Mouse (Mus musculus): ENCODE results near the gene Khk. TPM values are rescaled to one million over a fixed set of nuclear protein-coding genes. Genes with fewer than 3 reads are reported as not detected.

Gene Khk
- total RNA-seq, 2 experiments from 2014 or later: 26.7 to 29.8 TPM

- DNase-seq (ENCODE audit: low spot score in 2 of 2): no peak
Observed at GRCm38 (mm10) chr5:30931378-30931777, 10.1 kb downstream of the Khk start.

- no peak for DNase-seq (ENCODE audit: low spot score in 2 of 2)
Observed at GRCm38 (mm10) chr5:30933705-30934104, 12.5 kb downstream of the Khk start.

DNA sequence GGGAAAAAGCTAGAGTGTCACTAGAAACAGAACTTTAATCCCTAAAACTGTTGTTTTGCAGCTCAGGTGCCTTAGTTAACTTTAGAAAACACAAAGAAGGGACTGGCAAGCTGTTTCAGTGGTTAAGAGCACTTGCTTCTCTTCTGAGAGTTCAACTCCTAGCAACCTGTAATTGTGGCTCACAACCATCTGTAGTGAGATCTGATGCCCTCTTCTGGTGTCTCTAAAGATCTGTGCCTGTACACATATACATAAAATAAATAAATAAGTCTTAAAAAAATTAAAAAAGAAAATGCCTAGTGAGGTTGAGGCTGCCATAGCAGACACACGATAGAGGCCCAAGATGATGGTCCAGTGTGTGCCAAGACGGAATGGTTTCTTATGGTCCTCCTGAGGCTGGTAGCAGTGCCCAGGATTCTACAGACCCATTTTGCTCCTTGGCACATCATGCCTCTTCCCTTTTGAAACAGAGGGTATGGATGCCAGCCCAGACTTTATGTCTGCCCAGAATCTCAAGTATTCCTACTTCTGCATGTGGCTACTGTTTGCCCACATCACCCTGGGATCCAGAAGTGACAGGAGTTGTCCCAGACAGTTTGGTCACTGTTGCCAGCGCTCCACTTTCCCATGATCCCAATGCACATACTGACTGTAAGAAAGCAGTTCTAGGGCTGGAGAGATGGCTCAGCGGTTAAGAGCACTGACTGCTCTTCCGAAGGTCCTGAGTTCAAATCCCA is 13.7 kb downstream of the Khk start:
- no peak for DNase-seq (ENCODE audit: low spot score in 2 of 2)

GRCm38 (mm10) chr5:30943004-30943403 is 21.8 kb downstream of the Khk start:
- no peak for DNase-seq (ENCODE audit: low spot score in 2 of 2)

- no peak for DNase-seq (ENCODE audit: low spot score in 2 of 2)
Observed at GRCm38 (mm10) chr5:30944344-30944743, 23.1 kb downstream of the Khk start.

GRCm38 (mm10) chr5:30944956-30945781 is 23.9 kb downstream of the Khk start, which contains the start of gene Cgref1:
Cgref1 (minus strand) TSS chr5:30945591.
- DNase-seq (ENCODE audit: low spot score in 2 of 2): peak; percentile 46 to 65

- DNase-seq (ENCODE audit: low spot score in 2 of 2): no peak
Observed at GRCm38 (mm10) chr5:30948620-30949019, 27.4 kb downstream of the Khk start.

- peak; percentile 83 to 92 for DNase-seq (ENCODE audit: low spot score in 2 of 2)
Observed at GRCm38 (mm10) chr5:30949654-30950326, 28.6 kb downstream of the Khk start.

GRCm38 (mm10) chr5:30950451-30950850 is 29.2 kb downstream of the Khk start:
- DNase-seq (ENCODE audit: low spot score in 2 of 2): no peak

DNA sequence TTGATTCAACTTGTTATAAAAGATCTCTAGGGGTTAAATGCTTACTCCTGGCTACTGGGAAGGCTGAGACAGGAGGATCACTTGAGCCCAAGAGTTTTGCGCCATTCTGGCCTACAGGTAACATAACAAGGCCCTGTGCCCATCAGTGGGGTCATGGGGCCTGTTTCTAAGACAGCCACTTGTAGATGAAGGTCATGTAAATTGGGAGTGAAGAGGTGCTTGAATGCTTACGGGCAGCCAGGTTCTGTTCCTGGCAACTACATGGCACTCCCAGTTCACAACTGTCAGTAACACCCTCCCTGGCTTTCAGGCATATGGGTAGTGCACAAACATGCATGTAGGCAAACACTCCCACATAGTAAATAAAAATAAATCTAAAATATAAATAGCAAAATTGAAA is 29.7 kb downstream of the Khk start:
- DNase-seq (ENCODE audit: low spot score in 2 of 2): no peak

- DNase-seq (ENCODE audit: low spot score in 2 of 2): no peak
Observed at GRCm38 (mm10) chr5:30951706-30952105, 30.5 kb downstream of the Khk start.

DNA sequence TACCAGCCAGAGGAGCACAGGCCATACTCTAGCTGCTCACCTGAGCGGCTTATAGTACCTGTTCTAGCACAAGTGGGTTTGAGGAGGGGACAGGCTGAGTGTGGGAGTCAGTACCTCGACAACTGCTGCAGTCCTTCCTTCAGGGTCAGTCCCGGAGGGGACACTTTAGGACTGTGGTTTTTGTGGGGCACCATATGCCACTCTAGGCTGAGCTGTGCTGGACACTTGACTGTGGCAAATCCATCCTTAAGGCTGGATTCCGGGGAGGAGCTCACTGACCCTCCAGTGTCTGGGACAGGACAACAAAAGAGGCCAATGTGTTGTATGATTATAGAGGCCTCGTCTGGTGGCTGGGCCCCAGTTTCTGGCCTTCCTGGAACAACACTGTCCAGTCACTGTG is 31.3 kb downstream of the Khk start:
- DNase-seq (ENCODE audit: low spot score in 2 of 2): no peak

GRCm38 (mm10) chr5:30954065-30954464 is 32.8 kb downstream of the Khk start:
- no peak for DNase-seq (ENCODE audit: low spot score in 2 of 2)

DNA sequence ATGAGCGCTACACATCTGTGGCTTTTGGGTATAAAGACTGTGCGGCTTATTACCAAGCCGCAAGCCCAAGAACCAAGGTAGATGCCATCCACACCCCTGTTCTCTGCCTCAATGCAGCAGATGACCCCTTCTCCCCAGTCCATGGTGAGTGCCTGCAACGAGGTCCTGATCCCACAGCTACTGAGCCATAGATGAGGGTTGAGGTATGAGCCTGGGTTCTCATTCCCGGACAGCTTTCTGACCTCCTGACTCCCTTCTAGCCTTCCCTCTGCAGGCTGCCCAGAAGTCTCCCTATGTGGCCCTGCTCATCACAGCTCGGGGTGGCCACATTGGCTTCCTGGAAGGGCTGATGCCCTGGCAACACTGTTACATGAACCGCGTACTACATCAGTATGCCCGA is 33.3 kb downstream of the Khk start:
- no peak for DNase-seq (ENCODE audit: low spot score in 2 of 2)

GRCm38 (mm10) chr5:30955751-30956150 is 34.5 kb downstream of the Khk start:
- DNase-seq (ENCODE audit: low spot score in 2 of 2): no peak

DNA sequence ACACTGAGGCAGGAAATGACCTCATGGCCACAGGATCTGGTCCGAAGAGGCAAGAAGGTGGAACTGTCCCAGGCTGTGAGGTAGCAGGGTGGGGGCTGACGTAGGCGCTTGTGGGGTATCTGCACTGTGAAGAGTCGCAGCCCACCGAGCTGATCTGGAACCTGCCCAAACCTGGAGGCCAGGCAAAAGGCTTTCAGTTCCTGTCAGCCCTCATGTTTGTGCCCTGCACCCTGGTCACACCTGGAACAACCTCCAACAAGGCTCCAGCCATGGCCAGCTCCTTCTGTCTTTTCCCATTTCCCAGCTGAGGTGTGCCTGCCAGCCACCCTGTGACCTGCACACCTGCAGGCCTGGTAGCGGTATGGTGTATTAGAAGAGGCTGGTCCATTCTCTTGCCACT is 36.7 kb downstream of the Khk start:
- no peak for DNase-seq (ENCODE audit: low spot score in 2 of 2)

DNA sequence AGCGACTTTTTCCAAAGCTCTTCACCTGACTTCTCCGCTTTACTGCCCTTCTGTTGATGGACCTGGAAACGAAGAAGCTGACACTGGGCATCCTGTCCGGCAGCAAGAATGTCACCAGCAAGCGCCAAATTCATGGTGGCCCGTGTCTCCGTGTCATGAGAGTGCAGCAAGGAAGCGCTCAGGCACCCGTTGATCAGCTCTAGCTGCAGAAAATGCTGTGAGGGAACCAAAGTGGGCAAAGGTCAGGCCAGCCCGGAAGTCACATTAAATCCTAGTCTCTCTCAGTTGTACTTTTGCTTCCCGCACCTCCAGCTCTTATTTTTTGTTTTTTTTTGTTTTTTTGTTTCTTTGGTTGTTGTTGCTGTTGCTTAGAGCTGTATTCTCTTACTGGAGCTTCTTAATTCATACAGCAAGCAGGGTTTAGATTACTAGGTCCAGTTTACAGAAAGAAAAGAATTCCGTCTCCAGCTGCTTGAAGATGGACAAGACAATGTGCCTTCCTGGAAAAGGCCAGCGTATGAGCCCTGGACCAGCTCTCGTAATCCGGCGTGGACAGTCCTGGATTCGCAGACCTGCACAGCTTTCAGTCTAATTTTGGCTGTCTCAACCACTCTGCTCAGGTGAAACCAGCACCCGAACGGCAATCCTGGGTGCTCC is 38.1 kb downstream of the Khk start:
- no peak for DNase-seq (ENCODE audit: low spot score in 2 of 2)

DNA sequence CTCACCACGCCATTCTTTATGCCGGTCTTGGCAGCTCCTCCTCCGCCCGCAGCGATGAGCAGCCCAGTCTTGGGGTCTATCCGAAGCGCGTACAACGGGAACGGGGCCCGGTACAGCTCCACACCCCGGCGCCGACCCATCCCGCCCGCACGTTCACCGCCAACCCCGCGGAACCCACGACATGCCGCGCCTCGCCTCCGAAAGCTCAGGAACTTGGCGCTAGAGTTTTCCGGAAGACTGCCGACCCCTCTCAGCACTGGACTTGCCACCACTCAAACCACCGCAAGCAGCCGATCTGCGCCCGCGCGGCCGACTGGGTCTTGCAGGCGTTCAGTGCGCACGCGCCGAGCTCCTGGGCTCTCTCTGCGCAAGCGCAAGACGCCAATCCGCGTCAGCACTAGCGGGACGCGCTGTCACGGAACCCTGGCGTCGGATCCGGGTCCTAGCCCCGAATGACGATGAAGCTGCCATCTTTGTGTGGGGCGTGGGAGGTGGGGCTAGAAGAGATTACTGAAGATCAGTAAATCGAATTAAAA is 38.8 kb downstream of the Khk start, which contains the start of gene Preb:
Gene Preb (minus strand): TSS at position 396 of the 536 bp plus-strand sequence.
- DNase-seq (ENCODE audit: low spot score in 2 of 2): peak; percentile 97 to 99

DNA sequence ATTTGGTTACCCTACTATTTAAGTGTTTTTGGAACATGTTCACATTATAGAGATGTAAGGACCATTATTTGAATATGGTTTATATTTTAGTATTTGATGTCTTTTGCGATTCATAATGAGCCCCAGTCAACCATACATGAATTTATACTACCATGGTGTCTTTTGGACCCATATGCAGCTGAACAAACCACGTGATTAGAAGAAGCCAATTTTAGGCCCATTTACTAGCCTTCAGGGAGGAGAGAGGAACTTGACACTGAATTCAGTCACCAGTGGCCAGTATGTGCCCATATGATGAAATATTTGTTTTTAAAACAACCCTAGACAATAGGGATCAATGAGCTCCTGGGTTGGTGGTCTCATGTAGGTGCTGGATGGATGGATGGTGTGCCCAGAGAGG is 39.6 kb downstream of the Khk start:
- no peak for DNase-seq (ENCODE audit: low spot score in 2 of 2)

DNA sequence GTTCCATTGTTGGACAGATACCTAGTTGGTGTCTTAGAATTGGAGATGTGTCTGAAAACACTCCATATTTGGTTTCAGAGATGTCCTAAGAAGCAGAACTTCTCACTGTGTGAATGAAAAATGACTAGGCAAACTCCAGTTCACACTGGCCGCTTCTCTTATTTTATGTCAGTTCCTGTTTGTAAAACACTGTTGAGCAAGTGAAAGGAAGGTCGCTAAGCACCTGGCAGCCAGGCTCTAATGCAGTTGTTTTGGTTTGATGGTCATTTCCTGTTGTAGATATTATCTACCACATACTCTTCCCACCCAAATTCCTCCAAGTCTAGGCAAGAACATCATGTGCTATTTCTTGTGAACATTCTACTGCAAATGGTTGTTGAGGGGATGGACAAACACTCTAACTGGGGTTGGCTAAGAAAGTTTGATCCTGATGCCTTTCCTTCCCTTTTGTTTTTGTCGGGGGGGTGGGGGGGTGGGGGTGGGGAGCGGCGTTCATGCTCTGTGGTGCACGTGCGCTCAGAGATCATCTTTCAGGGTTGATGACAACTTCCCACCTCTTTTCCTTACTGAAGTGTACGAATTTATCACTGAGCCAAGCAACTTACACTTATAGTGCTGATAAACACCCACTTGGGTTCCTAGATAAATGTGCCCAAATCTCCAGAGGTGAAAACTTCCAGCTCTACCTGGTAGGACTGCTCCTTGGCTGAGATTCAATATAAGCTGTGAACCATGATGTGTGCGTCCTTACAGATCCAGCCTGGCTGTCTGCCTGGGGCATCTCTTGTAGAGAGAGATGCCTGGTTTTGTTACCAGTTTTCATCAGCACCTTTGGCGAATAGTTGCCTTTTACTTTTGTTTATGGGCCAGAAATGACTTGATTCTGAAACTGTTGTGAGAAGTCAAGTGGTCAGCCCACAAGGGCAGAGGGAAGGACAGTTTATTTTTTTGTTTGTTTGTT is 40.6 kb downstream of the Khk start:
- DNase-seq (ENCODE audit: low spot score in 2 of 2): no peak
